Mouse (Mus musculus): ENCODE data around the gene Abcb8. TPM values are rescaled to one million over a fixed set of nuclear protein-coding genes. Genes with fewer than 3 reads are reported as not detected.

Gene Abcb8
- total RNA-seq (2017): 4.5 to 7.6 TPM (median 5.2 TPM) in 3 replicates

DNA sequence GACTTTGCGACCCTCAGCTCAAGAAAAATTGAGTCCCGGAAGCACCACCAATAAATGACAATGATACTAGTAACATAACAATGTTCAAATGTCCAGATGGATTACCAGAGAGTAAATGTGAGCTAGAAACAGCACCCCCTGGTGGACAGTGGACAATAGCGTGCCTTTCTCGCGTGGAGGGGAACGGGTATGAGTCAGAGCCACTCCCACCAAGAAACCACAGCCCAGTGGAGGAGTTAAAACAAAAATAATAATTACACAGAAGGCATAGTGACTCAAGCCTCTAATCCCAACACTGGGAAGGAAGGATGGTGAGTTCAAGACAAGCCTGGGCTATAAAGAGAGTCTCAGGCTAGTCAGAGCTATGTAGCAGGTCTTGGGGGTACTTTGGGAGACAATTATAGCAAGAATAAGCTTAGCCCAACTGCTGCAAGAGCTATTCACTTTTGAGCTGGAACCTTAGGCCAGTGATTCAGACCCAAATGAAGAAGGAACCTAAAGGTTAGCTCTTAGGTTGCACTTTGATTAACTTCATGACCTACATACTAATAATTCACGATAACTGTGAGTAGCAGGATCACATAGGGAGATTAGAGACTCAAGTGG is at the start of gene Abcb8:
Gene Abcb8 (plus strand): TSS at position 272 of the 606 bp plus-strand sequence.
- peak; percentile 60 for ATAC-seq (replicated peaks; ENCODE audit: insufficient number of reproducible peaks, low FRiP score, low TSS enrichment, poor library complexity, severe bottlenecking)

DNA sequence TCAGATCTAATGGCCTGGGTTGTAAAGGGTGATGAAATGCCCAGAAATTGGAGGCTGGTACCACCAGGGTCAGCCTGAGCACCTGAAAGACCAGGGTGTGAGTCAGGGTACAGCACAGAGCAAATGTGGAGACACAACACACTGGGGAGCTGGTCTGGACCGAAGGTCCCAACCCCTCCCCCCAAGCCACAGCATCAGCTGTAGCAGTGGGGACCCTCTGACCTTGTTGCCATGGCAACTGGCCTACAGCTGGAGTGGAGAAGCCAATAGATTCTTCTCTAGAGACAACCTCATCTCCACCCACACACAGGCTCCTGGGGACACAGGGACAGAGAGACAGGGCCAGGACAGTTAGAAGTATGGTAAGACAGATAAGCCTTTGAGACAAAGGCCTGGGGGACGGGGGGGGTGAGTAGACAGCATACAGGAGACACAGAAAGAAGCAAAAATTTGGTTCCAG is 49.5 kb upstream of the Abcb8 start:
- ATAC-seq (replicated peaks; ENCODE audit: insufficient number of reproducible peaks, low FRiP score, low TSS enrichment, poor library complexity, severe bottlenecking): no peak

DNA sequence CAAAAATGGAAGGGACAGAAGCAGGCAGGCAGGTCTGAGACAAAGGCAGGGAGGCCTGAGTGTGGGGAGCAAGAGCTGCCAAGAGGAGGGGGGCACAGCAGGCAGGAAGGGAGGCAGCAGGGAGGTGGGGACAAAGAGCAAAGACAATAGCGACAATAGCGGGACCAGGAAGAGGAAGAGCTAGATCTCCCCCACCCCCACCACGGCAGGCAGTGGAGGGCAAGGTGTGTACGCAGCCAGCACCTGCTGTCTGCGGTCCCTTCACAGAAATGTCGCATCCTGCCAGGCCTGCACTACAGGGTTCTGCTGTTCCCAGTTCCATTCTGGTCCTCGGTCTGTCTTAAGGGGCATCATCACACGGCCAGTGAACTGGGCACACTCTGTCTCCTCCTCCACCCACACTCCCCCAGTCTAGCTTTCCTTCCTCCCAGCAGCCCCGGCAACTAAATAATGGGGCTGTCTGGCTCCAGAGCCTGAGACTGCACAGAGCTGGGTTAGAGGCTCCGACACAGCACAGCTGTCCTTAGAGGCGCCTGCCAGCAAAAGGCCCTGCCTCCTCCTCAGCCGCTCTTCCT is 48.9 kb upstream of the Abcb8 start:
- ATAC-seq (replicated peaks; ENCODE audit: insufficient number of reproducible peaks, low FRiP score, low TSS enrichment, poor library complexity, severe bottlenecking): no peak

DNA sequence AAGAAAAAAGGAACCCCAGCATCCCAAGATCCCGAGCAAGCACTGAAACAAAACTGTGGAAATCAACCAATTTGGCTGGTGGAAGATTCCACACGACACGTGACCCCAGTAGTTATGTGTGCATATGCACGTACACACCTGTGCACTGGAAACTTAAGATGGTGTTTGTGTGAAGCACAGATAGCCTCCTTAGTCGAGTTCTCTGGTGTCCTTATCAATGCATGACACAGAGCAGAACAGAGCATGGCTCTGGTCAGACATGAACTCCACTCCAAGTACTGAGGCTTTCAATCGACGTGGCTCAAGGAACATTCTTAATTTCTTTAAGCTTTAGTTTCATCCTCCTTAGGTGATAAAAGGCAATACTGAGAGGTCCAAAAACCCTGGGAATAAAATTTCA is 47.1 kb upstream of the Abcb8 start:
- ATAC-seq (replicated peaks; ENCODE audit: insufficient number of reproducible peaks, low FRiP score, low TSS enrichment, poor library complexity, severe bottlenecking): no peak

DNA sequence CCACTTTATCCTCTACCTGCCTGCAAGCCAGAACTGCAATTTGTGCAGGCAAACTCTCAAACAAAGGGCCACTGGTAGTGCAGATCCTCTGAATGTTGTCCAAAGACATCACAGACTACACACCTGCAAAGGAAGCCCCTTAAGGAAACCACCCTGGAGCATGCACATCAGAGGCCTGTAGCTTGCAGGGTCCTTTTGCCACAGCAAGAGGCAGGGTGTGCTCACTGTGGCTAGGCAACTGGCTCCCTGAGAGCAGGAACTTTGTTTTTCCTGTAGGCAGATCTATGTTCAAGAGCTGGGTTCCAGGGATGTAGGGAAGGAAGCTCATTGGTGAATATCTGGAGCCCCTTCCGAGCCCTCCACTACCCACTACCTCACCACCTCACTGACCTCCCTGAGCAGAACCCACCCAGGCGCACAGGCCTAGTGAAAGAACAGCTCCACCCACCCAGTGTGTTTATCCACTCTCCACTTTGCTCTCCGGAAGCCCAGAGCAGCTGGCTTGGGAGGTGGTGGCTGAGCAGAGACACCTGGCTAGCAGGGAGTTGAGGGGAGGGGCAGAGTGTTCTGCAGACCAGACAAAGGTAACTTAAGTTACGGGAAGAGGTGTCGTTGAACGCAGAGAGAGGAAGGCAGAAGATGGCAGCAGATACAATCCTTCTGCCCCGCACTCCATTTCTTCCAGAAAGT is 46.1 kb upstream of the Abcb8 start:
- ATAC-seq (replicated peaks; ENCODE audit: insufficient number of reproducible peaks, low FRiP score, low TSS enrichment, poor library complexity, severe bottlenecking): no peak

DNA sequence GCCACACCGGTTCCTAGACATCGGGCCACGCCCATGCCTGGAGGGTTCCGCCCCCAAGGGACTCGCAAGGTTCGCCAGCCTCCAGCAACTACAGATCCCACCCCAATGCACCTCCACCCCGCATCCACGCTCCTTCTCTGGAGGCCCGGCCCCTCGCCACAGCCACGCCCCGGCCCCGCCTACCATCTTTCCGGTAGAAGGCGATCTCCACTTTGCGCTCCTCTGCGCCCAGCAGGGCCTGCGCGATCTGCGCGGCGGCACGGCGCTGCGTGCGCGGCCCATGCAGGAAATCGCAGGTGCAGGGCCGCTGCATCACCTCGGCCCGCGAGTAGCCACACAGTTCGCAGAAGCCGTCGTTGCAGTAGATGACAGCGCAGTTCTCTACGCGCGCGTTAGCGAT is 45.3 kb upstream of the Abcb8 start:
- ATAC-seq (replicated peaks; ENCODE audit: insufficient number of reproducible peaks, low FRiP score, low TSS enrichment, poor library complexity, severe bottlenecking): 0 out of 2 replicates have a peak, but pooled peaks have one; percentile 11

DNA sequence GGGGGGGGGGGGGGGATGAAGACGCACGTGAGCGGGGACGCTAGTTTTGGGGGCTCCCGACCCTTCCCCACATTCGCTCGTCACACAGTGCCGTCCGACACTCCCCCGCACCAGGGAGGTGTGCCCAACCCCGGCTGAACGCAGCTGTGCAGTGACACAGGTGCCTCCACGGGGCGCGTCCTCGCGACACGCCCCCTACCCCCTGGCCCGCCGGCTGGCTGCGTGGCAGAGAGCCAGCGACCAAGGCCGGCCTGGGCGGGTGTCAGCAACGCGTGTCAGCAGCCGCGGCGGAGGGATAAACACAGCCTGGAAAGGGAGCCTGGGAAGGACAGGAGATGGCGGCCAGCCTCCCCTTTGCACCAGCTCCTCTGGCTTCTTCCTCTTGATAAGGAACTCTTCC is 44.9 kb upstream of the Abcb8 start:
- no peak for ATAC-seq (replicated peaks; ENCODE audit: insufficient number of reproducible peaks, low FRiP score, low TSS enrichment, poor library complexity, severe bottlenecking)

DNA sequence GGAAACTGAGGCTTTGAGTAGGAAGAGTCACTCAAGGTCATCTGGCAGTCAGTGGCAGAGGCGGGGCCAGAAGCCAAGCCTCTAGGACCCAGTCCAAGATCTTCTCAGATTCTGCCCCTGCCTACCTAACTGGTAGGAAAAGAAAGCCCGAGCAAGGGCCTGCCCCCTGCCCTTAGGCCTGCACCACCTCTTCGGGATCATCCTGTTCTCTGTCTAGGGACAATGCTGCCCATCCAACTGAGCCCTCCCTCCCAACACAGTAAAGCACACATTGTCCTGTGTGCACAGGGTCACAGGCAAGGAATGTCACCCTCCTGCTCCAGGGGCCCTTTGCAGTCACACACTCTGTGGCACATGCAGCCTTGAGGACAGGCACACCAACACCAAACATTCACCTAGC is 43.4 kb upstream of the Abcb8 start:
- ATAC-seq (replicated peaks; ENCODE audit: insufficient number of reproducible peaks, low FRiP score, low TSS enrichment, poor library complexity, severe bottlenecking): no peak

DNA sequence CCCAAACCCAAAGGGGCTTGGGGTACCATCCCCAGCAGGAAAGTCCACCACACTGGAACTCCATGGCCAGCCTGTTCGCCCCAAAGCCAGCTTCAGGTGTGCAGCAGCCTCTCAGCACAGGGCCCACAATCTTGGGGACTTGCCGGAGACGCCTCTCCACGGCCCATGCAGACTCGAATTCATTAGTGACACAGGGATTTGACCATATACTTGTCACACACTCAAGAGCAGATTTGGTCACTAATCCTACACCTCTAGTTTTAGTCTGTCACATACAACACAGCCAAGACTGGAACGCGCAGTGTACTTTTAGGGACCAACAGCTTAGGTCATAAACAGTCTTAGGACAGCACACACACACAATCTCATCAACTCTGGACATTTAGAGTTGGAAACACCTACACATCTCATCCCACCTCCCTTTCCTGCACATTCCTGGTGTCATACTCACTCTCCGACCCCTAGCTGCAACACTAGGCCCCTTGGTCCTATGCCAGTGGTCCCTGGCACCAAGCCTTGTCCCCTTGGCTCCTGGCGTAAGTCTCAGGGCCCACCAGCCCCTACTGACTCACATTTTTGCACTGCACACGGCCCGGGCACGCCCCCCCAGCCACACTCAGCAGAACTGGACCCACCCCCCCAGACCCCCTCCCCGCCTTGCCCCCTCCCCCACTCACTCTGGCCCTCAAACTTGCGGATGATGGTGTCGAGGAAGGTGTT is 42.8 kb upstream of the Abcb8 start:
- no peak for ATAC-seq (replicated peaks; ENCODE audit: insufficient number of reproducible peaks, low FRiP score, low TSS enrichment, poor library complexity, severe bottlenecking)

DNA sequence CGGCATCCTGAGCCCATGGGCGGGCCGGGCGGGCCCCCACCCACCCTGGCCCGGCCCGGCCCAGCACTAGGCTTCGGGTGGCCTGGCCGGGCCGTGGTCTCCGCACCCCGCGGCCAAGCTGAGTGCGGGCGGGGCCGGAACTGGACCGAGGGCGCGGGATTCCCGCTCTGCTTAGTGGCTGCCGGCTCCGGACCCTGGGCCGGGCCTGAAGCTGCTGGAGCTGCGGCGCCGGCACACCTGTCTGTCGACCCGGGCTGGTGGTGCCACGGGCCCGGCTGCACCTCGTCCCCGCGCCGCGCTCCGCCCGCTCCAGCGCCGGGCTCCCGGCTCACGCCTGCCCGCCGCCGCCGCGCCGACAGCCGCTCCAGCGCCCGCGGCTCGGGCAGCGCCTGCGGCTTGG is 42.2 kb upstream of the Abcb8 start, which contains the start of gene Kcnh2:
Gene Kcnh2 (minus strand): TSS at position 327 of the 400 bp plus-strand sequence.
- no peak for ATAC-seq (replicated peaks; ENCODE audit: insufficient number of reproducible peaks, low FRiP score, low TSS enrichment, poor library complexity, severe bottlenecking)

DNA sequence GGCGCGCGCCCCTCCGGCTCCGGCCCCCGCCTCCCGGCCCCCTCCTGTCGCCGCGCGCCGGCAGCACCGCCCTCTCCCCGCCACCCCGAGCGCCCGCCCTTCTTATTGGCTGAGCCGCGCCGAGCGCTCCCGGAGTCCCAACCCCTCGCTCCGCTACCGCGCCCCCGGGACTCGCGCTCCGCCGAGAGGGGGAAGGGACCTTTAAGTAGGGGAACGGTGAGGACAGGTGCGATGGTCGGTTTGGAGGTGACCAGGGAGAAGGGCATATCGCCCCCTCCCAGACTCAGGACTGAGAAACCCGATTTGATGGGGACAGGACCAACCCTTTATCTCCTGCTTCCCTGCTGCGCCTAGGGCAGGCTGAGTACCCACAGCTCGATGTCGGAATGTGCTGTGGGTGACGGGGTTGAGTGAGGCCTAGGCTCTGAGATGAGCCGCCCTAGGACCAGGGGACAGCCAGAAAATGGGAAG is 41.7 kb upstream of the Abcb8 start:
- no peak for ATAC-seq (replicated peaks; ENCODE audit: insufficient number of reproducible peaks, low FRiP score, low TSS enrichment, poor library complexity, severe bottlenecking)

DNA sequence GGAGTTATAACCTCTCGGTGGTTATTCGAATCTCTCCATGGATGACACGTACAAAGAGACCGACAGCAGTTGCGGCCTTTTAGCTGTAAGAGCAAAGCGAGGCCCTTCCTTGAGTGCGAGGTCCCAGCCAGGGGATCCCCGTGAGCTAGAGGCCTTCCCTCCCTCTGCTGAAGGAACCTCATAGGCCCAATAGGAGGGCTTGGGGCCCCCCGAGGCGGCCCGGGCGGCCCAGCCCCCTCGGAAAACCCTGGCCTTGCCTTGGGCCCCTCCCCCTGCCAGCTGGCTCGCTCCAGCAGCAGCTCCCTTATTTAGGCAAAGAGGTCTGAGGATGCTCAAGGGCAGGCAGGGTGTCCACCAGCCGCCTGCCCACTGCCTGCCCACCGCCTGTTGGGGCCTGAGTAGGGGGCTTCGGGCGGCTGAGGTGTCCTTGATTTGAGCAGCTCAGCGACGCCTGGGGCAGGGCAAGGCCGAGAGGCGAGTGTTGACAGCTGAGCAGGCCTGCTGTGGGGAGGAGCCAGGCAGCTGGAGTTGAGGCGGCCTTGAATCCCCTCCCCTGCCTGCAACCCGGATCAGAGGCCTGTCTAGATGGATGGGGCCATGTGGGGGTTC is 41.1 kb upstream of the Abcb8 start:
- ATAC-seq (replicated peaks; ENCODE audit: insufficient number of reproducible peaks, low FRiP score, low TSS enrichment, poor library complexity, severe bottlenecking): no peak

DNA sequence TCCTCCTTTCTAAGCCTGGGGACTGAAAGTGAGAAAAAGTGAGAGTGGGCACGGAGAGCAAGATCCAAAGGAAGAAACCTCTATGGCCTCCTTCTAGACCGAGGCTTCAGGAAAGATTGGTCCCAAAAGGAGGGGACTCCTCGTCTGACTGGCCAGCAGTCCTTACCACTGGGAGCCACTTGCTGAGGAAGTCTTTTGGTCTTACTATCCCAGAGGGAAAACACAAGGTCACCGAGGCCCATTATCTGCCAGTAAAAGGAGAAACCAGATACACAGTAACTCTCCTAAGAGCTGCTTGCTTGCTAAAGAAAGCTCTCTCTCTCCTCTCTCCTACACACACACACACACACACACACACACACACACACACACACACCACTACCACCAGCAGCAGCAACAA is 40.1 kb upstream of the Abcb8 start:
- ATAC-seq (replicated peaks; ENCODE audit: insufficient number of reproducible peaks, low FRiP score, low TSS enrichment, poor library complexity, severe bottlenecking): no peak

DNA sequence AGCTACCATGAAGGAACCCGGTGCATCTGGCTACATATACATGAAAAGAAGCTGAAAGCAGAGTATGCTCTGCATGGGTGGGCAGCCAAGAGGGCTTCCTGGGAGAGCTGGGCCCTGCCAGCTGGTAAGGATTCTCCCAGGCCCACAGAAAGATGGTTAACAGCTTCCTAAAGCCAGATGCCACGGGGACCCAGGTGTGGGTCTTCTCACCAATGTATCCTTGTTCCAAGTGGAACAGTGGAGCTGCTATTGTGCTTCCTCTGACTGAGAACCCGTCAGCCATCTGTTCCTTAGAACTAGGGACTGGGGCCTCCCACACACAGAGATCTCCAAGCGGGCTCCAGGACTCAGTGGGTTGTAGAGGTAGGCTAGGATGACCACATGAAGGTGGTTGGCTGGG is 36.7 kb upstream of the Abcb8 start:
- no peak for ATAC-seq (replicated peaks; ENCODE audit: insufficient number of reproducible peaks, low FRiP score, low TSS enrichment, poor library complexity, severe bottlenecking)

DNA sequence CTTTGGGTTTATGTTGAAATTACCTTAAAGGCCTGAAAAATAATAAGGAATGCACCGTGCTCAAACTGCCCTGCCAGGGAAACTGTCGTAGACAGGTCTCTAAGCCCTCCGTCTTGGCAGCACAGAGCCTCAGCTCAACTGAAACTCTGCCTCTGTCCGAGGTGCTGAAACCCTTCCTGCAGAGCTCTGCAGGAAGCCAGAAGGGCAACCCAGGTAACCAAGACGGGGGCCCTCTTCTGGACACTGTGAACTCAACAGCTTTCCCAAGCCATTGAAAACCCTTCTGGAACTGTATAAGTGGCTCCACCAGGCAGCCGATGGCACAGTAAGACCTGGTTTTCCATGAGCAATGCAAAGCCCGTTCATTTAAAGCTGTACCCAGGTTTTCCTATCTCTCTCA is 36.0 kb upstream of the Abcb8 start:
- no peak for ATAC-seq (replicated peaks; ENCODE audit: insufficient number of reproducible peaks, low FRiP score, low TSS enrichment, poor library complexity, severe bottlenecking)

DNA sequence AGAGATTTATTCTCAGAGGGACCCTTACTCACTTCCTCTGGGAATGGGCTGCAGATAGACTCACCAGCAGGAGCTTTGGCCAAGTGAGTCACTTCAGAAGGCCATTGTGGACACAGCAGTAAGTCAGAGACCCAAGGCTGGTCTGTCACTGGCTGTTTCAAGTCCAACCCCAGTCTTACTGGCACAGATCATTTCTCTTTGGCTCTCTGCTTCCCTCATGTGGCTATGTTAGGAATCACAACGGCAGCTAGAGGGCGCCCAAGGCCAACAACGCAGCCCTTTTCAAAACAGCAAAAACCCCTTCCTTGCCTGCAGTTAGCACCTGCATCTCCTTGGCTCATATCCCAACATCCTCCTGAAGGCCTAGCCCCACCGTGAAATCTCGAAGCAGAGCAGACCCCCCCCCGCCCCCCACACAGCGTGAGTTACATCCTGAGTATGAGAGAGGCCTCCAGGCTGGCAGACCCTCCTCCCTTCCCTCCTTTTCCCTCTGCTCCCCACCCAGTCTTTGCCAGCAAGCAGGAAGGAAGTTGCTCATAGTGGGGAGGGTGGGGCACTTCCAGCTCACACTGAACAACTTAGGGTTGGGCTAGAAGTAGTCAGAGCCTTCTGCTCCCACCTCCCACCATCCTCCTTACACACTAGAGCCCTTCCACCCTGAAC is 32.5 kb upstream of the Abcb8 start:
- ATAC-seq (replicated peaks; ENCODE audit: insufficient number of reproducible peaks, low FRiP score, low TSS enrichment, poor library complexity, severe bottlenecking): peak; percentile 75; the same call in 1 of the 2 replicates

DNA sequence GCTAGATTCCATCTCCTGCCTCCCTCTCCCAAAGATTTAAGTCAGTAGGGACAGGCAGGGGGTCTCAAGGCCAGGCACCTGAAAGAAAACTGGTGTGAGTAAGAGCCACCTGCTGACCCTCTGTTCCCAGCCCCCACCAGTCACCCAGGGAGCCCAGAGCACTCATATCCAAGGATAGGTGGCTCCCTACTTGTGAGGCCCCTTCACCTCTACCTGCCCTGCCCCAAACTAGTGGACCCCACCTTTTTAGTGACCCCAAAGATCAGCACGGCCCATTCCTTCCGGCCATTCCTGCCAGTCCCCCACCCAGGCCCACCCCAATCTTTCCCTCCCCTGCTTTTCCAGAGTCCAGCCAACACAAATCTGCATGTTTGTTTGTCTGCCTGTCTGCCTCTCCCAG is 30.0 kb upstream of the Abcb8 start:
- no peak for ATAC-seq (replicated peaks; ENCODE audit: insufficient number of reproducible peaks, low FRiP score, low TSS enrichment, poor library complexity, severe bottlenecking)

DNA sequence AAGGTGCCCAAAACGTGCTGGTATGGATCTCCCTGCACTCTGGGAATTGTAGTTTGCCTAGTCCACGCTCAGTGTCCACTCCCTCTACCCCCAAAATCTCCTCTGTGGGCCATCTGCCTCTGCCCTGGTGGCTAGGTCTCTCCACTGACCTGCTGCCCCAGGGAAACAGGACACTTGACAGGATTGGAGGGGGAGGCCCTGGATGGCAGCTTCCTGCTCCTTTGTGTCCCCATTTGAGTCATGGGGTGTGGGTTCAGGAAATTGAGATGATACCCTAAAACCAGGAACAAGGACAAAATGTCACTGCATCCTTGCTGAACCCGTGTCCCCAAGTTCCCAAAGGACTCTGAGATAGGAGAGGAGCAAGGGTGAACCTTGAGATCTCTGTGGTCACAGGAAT is 29.4 kb upstream of the Abcb8 start:
- no peak for ATAC-seq (replicated peaks; ENCODE audit: insufficient number of reproducible peaks, low FRiP score, low TSS enrichment, poor library complexity, severe bottlenecking)

All from monocyte, adult 5-6 weeks (primary cell).